Mouse (Mus musculus) kidney, adult 2 months (tissue): Measurements from ENCODE around the gene Gdf3.

Source experiments
- CTCF ChIP-seq: fragments of 200-500 bp; conservative IDR thresholded peaks from 2 replicates; pipeline ENCODE4 v1.5.1; 2011; ENCODE audit warnings: low read depth, mild to moderate bottlenecking, control low read depth, low read length, moderate library complexity, mixed read lengths; ENCODE audit not compliant: insufficient read depth, insufficient read length
- POLR2A ChIP-seq: fragments of 200-500 bp; IDR thresholded peaks from one replicate; pipeline ENCODE4 v1.6.1; 2011; ENCODE audit warnings: low read depth, low read length, control low read depth

DNA sequence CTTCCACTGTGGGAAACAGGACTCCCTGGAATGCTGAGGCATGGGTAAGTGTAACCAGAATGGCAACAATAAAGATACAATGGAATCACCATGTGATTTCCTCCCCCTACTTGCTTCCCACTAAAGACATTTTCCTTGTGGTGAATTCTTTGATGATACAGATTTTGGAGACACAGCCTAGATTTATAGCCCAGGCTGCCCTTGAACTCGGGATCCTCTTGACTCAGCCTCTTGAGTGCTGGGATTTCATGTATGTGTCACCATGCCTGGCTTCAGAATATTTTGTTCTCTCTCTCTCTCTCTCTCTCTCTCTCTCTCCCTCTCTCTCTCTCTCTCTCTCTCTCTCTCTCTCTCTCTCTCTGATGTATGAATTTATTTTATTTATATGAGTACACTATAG is 30.8 kb downstream of the Gdf3 start:
- TF ChIP-seq POLR2A (no peak), CTCF (no peak)
